Mouse (Mus musculus) gastrocnemius, postnatal 25 days (tissue): ENCODE measurements at regions not wholly inside any gene's neighbourhood (a gene's known extent, or its start where the extent isn't known, plus 50 kb on each side); places are given as distances from the start of the nearest gene placed in this dataset.

ENCODE experiments used
- DNase-seq: peaks from one replicate; pipeline ENCODE4 v3.0.0; 2022

GRCm38 (mm10) chr10:17277911-17278310 lies 445.1 kb upstream of the Cited2 start:
- DNase-seq = no peak

- DNase-seq = no peak
These were observed 438.2 kb upstream of the Cited2 start for GRCm38 (mm10) chr10:17284858-17285257.

- DNase-seq = no peak
These were observed 435.9 kb upstream of the Cited2 start for GRCm38 (mm10) chr10:17287141-17287540.

DNA sequence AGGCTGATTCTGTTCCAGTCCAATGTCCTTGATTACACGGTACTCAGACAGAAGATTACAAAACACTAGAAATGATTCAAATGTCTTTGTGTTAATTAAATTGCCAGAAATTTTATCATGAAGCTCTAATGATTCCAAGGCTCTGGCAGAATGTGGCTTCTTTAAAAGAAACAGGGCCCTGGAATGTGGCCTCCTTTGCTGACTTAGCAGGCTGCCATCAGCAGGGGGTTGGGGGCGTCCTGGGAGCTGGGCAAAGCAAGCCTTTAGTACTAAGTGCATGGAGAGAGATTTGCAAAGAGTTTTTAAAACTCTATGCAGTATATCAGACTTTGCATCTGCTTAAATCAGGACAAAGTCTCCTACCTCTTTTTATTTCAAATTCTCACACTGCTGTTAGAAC lies 434.8 kb upstream of the Cited2 start:
- DNase-seq = no peak

- no peak for DNase-seq
These were observed 430.7 kb upstream of the Cited2 start for GRCm38 (mm10) chr10:17292331-17292730.

DNA sequence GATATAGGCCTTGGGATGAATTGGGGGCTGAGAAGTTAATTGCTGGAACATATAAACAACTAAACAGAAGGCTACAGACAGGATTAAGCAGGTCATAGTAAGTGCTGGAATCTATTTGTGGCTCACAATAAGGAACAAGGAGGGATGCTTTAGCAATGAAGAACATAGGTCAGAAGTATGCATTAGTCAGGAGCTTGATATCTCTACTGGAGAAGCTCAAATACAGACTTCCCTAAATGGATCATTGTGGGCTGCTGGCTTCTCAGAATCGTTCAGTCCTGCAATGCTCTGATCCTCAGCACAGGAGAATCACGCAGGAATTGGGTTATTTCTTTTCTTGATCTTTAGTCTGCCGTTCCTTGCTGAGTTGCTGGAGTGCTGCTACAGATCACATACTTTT lies 428.6 kb upstream of the Cited2 start:
- no peak for DNase-seq

DNA sequence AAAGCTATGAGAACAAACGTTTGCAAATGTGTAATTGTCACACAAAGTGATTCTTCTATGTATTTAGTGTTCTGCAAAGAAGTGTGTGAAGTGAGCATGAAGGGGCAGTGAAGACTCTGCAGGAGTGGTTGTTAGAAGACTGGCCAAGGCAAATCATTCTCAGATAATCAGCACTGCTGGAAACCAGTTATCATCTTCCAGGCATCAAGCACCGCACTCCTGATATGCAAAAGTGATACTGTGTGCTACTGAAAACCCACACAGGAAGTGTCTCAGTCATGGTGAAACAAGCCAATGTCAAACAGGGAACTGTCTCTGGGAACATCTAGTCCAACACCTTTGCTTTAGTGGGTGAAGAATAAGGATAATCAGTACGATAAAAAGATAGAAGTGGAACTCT lies 427.9 kb upstream of the Cited2 start:
- DNase-seq = no peak

GRCm38 (mm10) chr10:17299600-17299999 lies 423.4 kb upstream of the Cited2 start:
- DNase-seq = no peak

- no peak for DNase-seq
These were observed 396.3 kb upstream of the Cited2 start for GRCm38 (mm10) chr10:17326724-17327123.

DNA sequence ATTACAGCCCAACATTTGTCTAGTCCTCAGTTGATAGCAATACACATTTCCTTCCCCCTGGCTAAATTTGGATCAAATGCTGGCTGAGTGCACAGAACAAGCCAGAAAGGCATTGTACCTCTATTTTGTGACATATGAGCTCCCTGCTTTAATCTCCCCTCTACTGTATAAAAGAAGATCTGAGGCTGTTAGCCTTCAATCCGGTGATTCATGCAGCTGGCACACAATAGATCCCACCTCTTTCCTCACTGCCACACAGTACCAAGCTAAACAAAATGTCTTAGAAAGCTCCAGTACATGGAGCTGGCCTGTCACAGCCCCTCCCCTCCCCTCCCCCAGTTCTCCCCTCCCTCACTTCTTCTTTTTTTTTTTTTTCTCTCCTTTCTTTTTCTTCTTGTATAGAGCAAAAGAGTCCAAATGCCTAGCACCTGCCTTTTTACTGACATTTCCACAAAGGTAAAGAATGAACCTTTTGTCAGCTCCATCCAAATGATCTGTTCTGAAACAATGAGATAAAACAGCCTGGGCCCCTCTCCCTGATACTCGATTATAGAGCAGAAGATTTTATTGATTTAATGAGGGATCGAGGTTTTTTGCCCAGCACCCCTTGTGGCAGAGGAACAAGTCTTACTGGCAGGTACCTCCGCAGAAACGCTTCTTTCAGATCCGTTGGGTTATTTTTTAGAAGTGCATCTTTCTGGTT lies 392.0 kb upstream of the Cited2 start:
- DNase-seq = no peak

GRCm38 (mm10) chr10:17331607-17332008 lies 391.4 kb upstream of the Cited2 start:
- no peak for DNase-seq

DNA sequence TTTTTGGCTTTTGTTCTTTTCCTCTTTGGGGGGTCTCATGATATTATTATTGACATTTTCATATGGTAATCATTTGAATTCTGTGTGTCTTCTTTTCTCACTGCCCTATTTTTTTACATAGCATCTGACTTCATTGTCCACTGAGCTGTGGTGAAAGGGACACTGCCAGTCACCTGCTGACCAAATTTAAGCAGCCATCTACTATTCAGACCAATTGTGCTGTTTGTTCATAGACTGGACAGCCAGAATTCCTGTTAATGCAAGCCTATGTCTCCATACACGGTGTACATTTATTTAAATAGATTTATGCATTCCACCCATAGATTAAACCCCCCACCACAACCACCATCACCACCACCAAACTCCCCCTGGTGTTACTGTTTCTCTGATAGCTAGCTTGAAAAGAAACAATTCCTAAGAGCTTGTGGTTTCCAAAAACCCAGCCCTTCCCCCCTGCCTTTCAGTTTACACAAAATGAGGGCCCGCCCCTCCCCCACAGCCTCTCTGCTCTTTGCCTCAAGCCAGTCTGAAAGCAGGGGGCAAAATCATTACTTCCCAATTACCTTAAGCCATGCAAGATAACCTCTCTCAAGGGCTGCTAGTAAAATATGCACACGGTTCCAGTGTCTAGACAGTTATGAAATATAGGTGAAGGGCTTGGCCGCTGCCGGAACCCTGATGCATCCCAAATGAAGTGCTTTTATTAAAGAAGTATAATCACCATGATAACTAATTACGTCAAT lies 390.8 kb upstream of the Cited2 start:
- DNase-seq = no peak

DNA sequence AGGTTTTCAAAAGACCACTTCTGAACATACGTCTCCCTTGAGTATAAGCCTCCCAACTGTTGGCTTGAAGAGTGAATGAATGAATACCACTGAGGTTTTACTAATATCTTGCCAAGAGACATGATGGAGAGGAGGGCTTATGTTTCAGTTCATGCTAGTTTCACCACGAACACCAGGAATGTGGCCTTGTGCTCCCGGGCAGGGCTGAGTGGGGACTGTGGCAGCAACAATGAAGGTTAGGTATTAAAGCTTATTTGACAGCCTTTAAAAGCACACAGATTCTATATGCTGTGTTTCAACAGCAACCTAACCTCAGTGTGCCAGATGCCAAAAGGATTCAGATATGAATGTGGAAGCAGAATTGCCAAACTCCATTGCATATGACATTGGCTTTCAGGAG lies 390.0 kb upstream of the Cited2 start:
- DNase-seq = no peak

- DNase-seq = no peak
These were observed 389.3 kb upstream of the Cited2 start for GRCm38 (mm10) chr10:17333676-17334075.

GRCm38 (mm10) chr10:17337217-17337616 lies 385.8 kb upstream of the Cited2 start:
- no peak for DNase-seq

- no peak for DNase-seq
These were observed 379.2 kb upstream of the Cited2 start for GRCm38 (mm10) chr10:17343829-17344228.

DNA sequence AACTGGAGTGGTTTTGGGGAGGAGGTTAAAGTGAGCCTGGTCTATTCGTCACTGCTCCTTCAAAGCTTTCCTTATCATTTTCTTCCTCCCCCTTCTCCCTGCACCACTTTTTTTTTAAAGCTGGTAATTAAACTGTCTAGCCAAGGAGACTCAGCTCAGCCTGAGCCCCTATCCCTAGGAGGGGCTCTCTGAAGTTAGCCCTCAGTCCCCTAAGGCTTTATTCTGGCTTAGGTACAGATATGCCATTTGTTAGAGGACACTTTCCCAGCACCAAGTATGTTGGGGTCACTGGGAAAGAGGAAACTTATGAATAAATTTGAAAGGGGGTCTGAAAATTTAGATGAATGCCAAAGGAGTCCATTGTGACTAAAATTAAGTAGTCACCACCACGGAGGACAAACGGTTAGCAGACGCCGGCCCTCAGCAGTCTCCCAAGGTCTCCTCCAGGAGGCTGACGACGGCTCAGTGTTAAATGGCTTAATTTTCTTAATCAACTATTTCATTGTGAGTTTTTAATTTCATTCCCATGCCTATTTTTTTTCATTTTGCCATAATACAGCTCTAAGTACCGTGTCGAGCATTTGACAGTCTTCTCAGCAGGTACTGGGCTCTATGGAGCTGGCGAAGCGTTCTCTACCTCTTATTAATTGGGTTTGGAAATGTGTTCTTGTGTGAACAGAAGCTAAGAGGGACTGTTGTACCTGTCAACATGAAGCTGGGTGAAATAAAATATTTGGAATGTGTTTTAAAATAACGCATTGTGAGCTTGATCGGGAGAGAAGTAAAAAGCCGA lies 370.6 kb upstream of the Cited2 start:
- no peak for DNase-seq

DNA sequence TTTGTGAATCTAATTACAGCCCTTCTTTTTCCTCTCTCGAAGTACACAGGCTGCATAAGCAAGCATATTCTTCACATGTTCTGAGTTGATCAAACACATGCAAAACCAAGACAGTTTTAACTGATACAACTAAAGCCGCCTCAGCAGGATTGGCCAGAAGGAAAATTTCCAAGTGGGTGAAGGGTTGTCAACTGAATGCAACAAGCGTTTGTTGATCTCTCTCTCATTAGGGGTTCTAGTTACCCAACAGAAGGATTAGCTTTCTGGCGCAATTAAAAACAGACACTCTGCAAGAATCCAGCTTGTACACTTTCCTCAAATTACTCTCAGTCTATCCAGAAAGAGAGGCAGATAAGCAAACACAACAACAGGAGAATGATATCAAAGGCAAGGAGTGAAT lies 367.5 kb upstream of the Cited2 start:
- no peak for DNase-seq

DNA sequence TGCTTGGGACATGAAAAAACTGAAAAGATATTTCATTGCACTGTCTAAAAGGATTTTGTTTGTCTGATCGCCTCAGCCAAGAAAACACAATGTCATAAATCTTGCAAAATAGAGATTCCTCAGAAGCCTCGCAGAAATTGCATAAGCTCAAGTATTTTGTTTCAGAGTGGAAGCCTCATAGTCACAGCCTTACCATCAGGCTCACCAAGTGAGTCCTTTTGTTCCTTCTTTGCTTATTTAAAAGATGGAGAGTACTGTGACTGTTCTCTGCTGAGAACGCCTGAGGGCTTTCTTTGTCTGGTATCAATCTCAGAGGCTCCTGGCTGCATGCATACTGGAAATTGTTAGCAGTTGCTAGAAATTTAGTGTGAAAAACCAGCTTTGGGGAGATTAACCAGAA lies 367.0 kb upstream of the Cited2 start:
- no peak for DNase-seq

- no peak for DNase-seq
These were observed 360.4 kb upstream of the Cited2 start for GRCm38 (mm10) chr10:17362643-17363042.

DNA sequence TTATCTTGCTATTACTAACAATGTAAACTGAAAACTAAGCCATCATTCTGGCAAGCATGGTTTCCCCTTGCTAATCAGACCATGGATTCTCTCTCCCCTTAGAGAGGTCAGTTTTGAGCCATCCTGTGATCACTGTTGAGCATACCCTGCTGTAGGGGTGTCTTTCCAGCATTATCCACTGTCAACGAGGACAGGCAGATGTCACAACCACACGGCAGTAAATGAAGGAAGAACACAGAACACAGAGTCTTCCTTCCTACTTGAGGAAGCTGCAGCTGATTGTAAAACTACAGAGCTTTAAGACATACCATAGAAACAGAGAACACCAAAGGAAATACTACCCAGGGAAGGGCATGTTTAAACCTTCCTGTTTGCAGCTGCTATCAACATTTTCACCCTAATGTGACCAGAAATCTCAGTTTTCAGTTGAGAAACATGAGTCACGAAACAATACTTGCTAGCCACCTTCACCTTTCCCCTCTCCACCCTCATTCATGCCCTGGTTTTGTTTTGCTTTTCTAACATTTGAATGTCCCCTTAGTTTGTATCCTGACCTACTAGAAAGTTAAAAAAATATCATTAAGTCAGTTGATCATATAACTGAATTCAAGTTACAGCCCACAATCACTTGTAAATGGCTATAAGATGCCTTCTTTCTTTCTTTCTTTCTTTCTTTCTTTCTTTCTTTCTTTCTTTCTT lies 356.8 kb upstream of the Cited2 start:
- no peak for DNase-seq

DNA sequence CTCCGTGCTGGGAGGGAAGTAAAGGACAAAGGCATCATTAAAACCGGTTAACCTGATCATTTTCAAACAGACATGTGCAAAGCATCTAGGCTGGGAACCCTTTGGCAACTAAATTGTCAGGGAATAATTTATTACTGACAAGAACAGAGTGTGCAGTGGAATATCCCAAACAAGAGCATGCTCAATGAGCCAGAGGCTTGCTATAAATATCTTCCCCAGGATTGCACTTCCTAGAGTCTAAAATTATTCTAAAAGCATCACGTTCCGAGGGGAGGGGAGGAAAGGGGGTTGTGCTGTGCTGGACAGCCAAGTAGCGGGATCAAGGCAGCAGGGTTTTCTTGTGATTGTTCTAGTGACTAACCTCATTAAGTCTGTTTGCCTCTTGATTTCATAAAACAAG lies 356.0 kb upstream of the Cited2 start:
- DNase-seq = peak; percentile 27

- no peak for DNase-seq
These were observed 355.6 kb upstream of the Cited2 start for GRCm38 (mm10) chr10:17367430-17367829.
